Mouse (Mus musculus) forelimb bud, embryonic 11.5 days (tissue): Measurements from ENCODE around the gene Prkaca.
"Not testable (repeated sequence)": the region's sequence is repeated elsewhere in the genome, so short reads cannot be mapped to it uniquely, and the experiment has no call there.

Experiments
- DNase-seq: peaks from one replicate; pipeline ENCODE4 v3.0.0-alpha.2; 2012; ENCODE audit warnings: low read depth, low spot score

Gene Prkaca

GRCm38 (mm10) chr8:84002957-84003611 is 30.3 kb downstream of the Prkaca start:
- no peak for DNase-seq

DNA sequence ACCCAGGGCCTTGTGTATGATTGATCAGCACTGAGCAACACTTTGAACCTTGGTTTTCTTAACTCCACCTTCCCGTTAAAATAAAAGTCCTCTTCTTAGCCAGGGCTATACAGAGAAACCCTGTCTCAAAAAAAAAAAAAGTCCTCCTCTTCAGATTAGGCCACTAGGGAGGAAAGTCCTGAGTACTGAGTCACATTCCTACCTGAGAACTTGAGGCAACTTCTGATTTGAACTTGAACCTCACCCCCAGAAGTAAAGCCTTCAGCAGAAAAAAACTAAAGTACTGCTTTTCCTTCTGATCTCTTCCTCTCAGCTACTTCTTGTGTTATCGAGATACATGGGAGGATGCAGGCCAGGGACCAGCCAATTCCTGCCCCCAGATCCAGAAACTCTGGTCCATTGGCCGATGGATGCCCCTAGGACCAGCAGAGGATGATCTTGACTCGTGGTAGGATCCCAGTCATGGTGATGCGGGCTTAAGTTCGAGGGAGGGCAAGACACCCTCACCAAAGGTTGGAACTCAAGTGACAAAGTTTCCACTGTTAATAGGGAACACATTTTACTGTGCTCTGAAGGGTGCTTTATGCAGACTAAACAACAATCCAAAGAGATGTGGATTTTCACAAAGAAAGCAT is 30.9 kb downstream of the Prkaca start:
- no peak for DNase-seq

DNA sequence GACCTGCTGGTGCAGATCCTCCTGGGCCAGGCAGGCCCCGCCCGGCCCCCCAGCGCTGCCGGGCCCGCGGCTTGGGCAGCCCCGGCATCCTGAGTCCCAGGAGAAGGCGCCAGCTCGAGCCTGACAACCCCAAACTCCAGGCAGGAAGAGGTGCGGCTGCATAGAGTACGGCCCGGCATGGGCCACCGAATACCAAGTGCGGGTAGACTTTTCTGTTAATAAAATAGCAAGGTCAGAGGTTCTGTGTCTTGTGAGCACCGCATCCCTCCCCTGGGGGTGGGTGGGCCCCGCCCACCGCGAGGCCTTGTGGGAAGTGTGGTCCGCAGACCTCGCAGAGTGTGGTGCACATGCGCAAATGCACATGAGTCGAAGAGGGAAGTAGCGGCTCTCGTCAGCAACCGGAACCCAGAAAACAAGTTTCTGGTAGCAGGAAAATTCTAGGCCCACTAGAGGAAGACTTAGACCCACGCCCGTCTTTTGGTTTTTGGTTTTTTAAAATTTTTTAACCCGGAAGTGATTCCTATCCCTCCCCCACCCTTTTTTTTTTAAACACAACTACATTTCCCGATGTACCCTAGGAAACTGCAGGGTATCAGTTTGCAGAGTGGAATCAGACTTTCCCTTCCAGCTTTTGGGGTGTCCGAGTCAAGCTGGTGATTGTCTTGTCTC is 31.9 kb downstream of the Prkaca start:
- peak; percentile 95 for DNase-seq

DNA sequence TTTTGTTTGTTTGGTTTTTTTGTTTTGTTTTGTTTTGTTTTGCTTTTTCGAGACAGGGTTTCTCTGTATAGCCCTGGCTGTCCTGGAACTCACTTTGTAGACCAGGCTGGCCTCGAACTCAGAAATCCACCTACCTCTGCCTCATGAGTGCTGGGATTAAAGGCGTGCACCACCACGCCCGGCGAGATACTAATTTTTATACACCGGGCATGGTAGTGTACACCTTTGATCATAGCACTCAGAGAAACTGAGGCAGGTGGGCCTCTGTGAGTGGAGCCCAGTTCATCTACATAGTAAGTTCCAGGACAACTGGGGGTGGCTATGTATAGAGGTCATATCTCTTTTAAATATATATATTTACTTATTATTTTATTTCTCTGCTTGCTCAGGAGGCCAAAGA is 32.7 kb downstream of the Prkaca start:
- DNase-seq, result not testable (repeated sequence)

DNA sequence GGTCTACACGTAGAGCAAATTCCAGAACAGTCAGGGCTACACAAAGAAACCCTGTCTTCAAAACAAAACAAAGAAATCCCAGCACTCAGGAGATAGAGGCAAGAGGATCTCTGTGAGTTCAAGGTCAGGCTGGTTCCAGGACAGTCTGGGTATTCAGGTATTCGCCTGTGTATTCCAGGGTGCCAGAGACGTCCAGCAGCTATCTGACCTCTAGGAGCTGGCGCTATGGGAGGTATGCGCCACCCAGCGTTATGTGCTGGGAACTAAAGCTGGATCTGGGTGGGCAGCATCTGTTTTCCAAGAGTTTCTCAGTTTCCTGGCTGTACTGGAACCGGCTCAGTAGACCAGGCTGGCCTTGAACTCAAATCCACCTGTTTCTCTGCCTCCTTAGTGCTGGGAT is 35.6 kb downstream of the Prkaca start:
- DNase-seq, result no peak

DNA sequence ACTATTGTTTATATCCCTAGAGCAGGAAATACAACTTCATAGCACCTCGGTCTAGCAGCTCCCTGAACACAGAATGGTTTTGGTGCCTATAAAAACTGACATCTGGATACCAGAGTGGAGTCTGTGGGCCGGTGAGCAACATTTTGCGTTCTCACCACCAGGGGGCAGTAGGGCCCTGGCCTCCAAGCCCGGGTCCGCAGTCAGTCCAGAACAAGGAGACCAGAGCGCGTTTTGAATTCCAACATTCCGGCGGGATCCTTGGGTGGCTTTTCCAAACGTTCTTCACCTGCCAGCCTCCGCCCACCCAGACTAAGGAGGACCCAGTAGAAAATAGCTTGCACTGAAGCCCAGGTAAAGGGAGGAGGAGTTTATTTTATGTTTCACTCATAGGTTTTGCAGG is 37.1 kb downstream of the Prkaca start:
- peak; percentile 93 for DNase-seq

- no peak for DNase-seq
These were observed 38.1 kb downstream of the Prkaca start for GRCm38 (mm10) chr8:84010625-84011611.

DNA sequence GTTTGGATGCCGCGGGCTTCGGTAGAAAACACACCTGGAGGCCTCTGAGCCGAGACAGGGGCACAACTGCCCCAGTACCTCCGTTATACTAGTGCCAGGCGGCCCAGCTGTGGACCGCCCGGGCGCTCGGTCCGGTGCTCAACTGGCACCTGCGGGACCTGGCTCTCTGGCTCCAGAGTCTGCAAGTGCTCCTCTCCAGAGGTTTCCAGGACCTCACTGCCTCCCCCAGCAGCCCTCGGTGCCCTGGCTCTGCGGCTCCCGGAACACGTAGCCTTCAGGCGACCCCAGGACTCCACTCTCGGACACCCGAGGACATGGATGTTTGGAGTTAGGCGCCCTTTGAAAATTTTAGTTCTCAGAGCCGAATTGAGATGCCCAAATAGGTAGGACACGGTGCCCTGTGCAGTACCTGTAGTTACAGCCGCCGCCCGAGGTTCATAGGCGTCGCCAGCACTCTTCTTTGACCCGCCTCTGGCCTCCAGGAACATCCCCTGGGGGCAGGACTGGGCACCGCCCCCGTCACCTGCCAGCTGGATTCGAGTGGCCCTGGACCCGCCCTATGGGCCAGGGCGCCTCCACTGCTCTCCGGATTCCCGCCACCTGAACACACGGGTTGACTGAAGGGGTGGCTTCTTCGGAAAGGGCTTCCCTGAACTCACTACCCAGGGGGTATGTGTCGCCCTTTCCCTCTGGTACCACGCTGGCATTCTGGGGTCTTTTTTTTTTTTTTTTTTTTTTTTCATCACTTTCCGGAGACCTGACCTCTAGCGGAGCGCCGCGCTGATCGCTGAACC is 39.1 kb downstream of the Prkaca start, which contains the start of gene 2210011C24Rik:
Gene 2210011C24Rik, minus strand, starts transcription at position 467 of the 794 bp plus-strand sequence.
- no peak for DNase-seq

DNA sequence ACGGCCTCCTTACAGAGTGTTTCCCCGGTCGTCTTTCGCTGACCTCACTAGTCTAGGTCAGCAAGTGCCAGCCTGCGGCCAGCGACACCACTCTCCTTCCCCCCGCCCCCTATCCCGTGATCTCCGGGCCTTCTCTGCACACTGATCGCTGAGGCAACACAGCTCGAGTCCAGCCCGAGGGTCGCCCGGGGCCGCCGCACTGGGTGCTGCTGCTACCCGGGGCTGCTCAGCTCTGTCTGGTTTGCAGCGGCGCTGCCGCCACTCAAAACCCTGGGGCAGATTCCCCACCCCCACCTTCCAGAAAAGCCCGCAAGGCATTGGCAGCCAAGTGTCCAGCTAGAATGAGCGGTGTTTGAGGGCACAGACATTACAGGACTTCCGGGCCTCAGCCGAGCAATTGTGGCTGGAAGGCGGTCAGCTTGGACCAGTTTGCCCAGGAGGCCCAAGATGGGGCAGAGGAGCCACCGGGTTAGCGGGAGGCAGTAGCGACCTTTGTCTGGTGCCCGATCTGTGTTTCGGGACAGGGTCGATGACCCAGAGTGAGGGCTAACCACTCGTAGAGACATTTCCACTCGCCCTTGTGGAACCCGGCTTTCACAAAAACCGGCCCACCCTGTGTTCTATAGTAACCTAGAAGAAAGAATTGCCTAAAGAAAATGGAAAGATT is 39.8 kb downstream of the Prkaca start:
- no peak for DNase-seq

- DNase-seq, result no peak
These were observed 43.0 kb downstream of the Prkaca start for GRCm38 (mm10) chr8:84015833-84016232.

- no peak for DNase-seq
These were observed 46.9 kb downstream of the Prkaca start for GRCm38 (mm10) chr8:84019738-84020137.

DNA sequence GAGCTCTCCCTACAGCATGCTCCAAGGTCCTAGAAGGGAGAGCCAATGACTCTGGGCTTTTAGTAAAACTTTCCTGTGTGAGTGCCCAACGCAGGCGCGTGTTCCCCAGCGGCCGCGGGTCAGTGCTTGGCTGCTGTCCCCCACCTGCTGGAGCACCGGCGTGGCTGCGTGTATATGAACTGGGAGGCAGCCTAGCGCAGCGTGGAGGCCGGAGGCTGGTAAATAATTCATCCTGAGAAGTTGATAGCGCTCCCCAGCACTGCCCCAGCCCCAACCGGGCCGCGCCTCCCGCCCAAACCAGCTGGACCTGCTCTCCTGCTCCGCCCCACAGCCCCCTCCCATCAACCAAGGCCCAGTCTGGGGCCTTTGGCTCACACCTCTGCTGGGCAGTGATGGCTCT is 48.3 kb downstream of the Prkaca start, which contains the start of gene Palm3:
Gene Palm3, plus strand, starts transcription at position 376 of the 400 bp plus-strand sequence.
- DNase-seq, result no peak

DNA sequence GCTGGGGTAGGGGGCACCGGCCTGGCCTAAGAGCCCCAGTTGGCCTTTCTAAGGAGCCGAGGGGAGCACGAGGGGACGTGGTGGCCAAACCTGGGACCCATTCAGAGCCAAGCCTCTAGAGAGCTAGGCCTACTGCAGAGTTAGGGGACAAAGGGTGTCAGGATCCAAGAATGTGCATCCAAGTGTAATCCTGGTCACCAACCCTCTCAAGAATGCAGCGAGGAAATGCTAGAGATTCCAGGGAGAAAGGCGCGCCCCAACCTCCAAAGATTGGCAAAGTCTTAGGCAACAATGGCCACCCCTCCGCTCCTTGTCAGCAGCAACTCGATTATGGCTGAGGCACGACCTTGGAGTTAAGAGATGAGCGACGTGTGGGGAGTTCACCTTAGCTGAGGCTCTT is 48.8 kb downstream of the Prkaca start:
- DNase-seq, result no peak

DNA sequence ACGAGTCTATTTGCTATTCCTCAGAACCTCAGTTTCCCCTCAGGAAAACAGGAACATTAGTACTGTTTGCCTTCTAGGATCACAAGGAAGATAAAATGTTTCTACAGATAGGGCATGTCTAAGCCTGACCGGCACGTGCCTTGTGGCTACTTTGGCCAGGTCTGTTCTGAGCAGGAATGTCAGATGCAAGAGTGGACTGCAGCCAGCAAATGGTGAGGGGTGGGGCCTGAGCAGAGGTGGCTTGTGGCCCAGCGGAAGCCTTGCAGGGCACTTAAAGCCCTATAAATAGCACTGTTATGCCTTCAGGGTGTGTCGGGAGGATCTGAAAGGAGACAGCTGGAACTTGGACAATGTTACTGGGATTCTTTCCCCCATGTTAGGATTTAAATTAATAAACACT is 50.3 kb downstream of the Prkaca start:
- DNase-seq, result no peak

DNA sequence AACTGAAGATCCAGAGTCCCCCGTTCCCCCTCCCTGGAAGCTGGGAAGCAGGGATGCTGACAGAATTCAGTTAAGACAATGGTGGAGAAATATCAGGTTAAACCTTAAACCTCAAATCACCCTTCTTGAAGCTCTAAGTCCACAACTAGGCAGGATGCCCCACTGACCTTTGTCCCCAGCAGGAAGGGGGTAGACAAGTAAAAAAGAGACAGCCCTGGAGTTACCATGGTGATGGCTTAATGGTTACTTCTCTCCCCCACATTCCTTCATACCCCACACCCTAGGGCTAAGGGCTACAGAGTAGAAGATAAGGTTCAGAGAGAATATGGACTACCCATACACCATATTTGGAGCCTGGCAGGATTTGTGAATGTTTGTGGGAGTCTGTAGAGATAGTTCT is 50.8 kb downstream of the Prkaca start:
- DNase-seq, result no peak

DNA sequence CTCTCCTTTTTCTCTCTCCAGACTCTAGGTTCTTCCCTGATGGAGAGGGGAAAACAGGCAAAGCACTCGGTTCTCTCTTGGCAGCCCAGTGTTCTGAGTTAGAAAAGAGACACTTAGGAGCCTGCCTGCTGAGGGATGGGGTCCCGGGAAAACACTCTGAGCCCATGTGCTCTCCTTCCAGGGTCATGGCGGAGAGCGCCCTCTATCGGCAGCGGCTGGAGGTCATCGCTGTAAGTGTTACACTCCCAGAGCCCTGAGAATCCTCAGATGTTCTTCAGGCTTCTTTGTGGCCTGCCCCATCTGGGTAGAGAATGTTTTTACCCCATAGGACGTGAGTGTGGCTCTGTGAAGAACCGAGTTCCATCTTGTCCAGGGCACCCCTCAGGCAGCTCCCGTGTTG is 51.4 kb downstream of the Prkaca start:
- DNase-seq, result peak; percentile 62

- DNase-seq, result no peak
These were observed 53.1 kb downstream of the Prkaca start for GRCm38 (mm10) chr8:84025863-84026262.

DNA sequence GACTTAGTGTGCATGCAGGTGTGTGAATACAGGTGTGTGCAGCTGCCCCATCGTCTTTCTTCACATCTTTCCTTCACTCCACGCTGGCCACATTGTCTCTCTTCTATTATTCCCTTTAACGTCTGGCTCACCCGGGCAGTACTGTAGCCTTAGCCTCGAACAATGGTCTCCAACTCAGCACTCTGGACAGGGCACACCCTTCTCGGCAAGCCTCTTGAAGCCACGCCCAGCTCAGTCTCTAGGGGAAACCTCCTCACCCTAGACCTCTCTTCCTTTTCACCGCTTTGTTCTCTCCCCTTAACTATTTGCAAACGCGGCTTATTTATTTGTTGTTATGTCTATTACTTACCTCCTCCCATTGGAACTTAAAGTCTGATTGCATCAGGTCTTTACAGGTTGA is 54.7 kb downstream of the Prkaca start:
- DNase-seq, result no peak

DNA sequence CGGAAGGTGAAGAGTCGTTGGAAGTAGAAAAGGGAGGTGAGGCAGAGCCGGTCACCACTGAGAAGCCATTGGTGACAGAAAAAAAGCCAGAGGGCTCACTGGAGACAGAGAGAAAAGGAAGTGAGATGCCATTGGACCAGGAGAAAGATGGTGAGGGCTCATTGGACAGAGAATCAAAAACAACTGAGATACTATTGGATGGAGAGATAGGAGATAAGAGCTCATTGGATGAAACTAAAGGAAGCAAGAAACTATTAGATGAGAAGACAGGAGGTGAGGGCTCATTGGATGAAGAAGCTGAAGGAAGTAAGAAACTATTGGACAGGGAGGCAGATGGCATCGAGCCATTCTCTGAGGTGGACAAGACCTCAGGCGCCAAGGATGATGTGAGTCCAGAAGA is 56.5 kb downstream of the Prkaca start:
- no peak for DNase-seq

GRCm38 (mm10) chr8:84032777-84033176 is 60.0 kb downstream of the Prkaca start:
- no peak for DNase-seq
